Mouse (Mus musculus): Measurements from ENCODE around the gene Gm20388. TPM values are rescaled to one million over a fixed set of nuclear protein-coding genes. Genes with fewer than 3 reads are reported as not detected.

Gm20388 gene
- total RNA-seq, 1 experiment from 2014 or later = 35.7 TPM

DNA sequence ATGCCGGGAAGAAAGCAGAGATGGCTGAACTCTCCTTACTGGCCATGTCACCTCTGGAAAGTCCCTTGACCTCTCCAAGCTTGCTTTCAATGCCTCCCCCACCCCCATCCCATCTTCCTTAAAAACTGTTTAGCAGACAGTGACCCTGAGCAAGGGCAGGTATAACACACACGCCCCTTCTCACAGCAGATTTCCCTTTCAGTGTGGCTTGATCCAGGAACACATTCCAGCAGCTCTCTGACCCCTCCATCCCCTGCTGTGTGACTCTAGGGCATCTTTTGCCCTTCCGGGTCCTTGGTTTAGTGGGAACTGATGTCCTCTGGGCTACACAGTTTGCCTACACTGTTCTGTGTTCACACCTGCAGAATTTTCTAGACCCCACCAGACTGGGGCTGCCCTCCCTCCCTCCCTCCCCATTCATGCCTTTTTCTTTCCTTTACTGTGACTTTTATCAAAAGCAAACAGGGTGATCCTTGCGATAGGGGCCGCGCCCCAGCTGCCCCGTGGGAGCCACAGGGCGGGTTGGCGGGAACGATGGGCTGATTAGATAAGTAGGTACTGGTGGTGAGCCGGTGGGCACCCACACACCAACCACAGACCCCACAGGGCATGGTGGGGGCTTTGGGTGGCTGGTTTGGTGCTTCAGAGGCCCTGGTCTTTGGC lies 2408.5 kb downstream of the Gm20388 start:
- no peak for ATAC-seq (replicated peaks; ENCODE audit: low read depth, poor library complexity, severe bottlenecking)

DNA sequence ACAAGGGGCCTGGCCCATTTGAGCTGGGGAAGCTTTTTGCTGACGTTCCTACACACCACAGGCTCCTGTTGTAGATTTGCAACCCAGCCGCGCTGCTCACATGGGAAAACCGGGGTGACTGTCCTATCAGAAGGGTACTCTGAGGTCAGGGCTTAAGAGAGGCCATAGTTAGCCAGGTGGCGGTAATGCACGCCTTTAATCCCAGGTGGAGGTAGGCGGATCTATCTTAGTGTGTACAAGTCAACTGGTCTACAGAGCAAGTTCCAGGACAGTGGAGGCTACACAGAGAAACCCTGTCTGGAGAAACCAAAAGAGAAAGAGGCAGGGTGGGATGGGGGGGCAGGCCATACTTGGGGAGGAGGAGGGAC lies 2409.1 kb downstream of the Gm20388 start:
- no peak for ATAC-seq (replicated peaks; ENCODE audit: low read depth, poor library complexity, severe bottlenecking)

DNA sequence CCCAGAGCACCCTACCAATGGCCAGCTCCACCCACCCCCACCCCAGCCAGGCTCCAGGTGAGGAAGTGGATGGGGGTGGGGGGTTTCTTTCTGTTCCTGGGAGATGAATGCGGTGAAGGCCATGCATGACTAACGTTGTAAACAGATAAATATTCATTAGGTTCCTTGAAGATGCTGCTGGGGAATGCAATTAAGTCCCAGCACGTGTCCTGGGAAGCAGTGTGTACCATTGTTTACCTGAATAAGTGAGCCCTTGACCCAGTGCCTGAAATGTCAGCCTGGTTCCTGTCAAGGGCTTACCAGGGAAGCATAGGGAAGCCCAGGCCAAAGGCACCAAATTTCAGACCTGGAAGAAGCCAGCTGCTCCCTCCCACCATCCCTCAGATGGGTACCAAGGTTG lies 2409.9 kb downstream of the Gm20388 start:
- ATAC-seq (replicated peaks; ENCODE audit: low read depth, poor library complexity, severe bottlenecking) = no peak

DNA sequence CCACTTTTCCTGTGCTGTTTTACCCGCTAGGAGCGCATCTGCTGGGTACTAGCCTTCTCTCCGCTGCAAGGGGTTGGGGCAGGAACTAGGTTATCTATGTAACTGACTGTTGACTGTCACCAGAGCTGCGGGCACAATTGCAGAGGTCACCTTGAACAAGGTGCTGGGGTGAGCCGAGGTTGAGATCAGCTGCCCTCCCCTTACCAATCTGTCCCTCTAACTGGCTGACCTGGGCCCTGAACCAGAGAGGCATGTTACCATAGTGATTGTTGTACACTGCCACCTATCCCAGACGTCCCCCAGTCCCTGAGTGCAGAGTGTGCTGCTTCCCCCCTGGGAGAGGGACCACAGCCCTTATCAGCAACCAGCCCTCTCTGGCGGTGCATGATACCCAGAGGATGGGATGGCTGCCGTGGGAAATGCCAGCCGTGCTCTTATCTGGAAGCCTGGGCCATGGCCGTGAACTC lies 2410.8 kb downstream of the Gm20388 start:
- ATAC-seq (replicated peaks; ENCODE audit: low read depth, poor library complexity, severe bottlenecking) = peak; percentile 62

DNA sequence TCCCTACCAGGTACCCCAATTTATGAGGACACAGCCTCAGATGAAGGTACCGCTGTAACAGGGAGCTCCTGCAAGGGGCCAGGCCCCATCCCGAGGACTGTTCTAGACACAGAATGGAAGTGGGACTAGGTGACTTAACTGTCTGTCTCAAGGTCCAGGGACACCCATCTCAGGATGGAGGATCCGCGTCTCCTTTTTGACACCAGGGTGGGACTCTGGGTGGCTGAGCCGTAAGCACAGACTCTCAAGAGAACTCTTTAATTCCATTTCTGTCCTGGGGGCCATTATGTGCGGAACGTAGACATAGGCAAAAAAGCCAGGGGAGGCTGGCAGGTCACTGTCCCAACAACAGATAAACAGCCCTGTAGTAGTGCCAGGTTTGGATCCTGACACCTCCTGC lies 2411.5 kb downstream of the Gm20388 start:
- ATAC-seq (replicated peaks; ENCODE audit: low read depth, poor library complexity, severe bottlenecking) = no peak

DNA sequence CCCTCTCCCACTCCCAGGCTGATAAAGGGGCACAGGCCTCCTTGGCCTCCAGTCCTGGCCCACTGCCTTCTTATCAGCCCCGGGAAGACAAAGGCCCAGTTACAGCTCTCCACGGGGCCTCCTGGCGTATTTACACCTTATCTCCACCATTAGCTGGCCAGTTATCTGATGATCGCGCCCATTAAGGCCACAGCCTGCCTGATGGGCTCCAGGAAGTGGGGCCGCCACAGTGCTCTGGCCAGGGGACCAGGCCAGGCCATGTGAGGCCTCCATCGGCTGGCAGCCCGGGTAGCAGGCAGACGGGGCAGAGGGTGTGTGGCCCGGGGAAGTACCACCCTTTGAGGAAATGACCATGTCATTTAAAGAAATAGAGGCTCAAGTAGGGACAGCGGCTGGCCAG lies 2412.2 kb downstream of the Gm20388 start:
- no peak for ATAC-seq (replicated peaks; ENCODE audit: low read depth, poor library complexity, severe bottlenecking)

DNA sequence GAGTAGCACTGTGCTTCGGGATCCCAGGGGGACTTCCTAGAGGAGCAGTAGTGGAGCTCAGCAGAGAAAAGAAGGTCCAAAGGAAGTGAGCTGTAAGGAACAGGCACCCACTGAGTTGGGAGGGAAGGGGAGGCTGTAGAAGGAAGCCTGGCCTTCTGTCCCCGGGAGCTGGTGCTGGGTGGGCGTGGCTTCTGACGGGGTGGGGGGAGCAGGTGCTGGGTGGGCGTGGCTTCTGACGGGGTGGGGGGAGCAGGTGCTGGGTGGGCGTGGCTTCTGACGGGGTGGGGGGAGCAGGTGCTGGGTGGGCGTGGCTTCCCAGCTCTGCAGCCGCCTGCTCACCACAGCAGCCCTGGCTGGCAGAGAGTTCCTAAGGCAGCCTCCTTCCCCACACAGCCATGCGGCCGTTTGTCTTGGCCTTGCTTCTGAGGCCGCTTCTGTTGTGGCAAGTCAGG lies 2413.3 kb downstream of the Gm20388 start:
- ATAC-seq (replicated peaks; ENCODE audit: low read depth, poor library complexity, severe bottlenecking) = peak; percentile 22; the same call in 1 of the 2 replicates

DNA sequence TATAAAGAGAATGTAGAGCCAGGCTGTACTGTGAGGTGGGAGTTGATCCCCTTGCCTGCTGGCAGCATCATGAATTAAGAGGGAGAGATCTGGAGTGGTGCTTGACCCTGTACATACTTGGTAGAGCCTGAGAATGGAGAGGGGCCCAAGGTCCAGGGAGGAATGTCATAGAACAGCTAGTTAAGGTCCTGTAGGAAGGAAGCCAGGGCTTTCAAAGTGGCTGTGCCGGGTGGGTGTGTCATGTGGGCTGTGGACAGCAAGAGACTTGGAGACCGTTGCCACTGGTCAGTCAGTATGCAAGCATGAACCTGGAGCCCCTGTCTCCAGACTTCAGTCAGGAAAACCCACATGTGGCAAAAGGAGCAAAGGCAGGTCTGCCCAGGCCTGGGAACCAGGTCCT lies 2414.6 kb downstream of the Gm20388 start:
- ATAC-seq (replicated peaks; ENCODE audit: low read depth, poor library complexity, severe bottlenecking) = no peak

DNA sequence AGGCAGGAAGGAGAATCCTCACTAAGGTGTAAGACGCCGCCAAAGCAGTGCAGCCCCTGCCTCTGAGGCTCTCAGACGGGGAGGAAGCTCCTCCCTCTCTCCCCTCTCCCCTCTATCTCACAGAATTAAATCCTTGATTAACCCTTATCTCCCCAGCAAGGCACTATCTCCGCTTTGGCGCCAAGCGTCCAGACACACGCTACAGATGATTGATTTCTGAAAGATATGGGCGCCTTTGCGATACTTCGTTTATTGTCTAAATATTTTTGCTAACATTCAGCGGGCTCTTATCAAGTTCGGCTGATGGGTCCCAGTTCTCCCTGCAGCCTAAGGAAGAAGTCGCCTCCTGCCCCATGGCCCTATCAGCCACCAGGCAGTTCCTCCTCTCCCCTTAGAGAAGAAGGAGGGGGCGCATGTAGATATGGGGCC lies 2415.5 kb downstream of the Gm20388 start:
- ATAC-seq (replicated peaks; ENCODE audit: low read depth, poor library complexity, severe bottlenecking) = no peak

DNA sequence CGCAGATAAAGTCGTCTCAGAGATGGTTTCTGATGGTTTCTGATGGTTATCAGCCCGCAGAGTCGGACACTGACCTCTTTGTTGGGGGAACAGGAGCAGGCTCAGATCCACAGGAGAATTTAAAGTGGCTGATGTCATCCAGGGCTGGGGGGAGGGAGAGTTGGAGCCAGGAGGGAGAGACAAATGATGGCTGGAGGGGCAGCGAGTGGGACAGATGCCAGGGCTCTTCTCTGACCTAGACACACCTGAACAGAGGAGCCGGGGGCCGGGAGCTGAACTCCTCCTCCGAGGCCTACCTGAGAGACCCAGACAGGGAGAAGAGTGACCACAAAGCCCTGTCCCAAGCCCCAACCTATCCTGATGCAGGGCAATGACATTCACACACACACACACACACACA lies 2418.4 kb downstream of the Gm20388 start:
- ATAC-seq (replicated peaks; ENCODE audit: low read depth, poor library complexity, severe bottlenecking) = no peak

DNA sequence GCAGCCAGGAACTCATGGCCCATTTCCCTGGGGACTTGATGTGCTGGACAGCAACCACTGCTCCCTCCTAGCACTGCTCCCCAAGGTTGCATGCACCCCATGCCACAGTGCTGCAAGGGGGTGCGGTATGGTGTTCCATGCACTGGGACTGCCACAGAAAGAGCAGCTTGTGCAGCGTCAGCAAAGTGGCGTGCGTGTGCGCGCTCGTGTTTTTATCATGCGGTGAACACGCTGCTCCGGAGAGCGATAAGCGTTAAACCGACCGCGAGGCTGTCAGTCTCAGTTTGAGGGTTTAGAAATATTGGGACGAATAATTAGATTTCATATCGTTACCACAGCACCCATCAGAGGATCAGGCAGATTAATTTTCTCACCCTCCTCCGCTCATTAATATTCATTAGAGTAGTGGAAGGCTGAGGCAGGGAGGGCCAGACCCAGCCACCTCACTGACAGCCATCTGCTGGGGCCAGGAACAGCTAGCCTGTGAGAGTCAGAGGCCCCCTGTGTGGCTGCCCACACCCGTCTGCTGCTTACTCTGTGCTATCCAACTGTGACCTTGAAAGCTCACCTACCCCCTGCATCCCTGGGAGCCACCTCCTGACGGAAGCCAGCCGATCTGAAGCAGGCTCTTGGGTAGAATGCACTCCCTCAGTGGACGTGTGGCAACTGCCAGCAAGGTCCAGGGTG lies 2419.1 kb downstream of the Gm20388 start:
- ATAC-seq (replicated peaks; ENCODE audit: low read depth, poor library complexity, severe bottlenecking) = peak; percentile 7; the same call in 1 of the 2 replicates

DNA sequence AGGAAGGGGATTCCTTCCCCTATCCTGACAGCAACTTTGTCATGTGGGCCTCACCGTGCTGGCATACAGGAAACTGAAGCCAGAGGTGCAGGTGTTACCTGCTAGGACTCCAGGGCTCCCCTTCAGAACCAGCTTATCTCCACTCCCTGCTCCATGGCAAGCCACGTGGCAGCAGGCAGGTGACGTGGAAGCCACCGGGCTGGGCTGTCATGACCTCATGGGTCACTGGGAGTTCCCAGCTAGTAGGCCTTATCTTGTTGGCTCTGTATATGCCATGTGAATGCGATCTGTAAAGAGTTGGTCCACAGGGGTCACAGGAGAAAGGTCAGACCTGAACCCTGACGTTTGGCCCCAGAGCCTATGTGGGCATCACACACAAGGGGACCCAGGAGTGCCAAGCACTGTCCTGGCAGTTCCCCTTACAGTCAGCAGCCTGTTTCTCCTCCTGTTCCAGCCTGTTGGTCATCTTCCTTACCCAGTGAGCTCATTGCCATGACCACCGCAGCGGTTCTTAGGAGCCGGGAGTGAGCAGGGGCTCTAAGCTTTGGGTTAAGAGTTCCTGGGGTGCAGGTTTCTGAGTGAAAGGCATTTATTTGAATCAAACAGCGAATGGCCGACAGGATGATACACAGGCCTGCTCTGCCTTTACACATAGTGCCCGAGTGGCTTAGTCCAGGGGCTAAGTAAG lies 2419.9 kb downstream of the Gm20388 start:
- no peak for ATAC-seq (replicated peaks; ENCODE audit: low read depth, poor library complexity, severe bottlenecking)

DNA sequence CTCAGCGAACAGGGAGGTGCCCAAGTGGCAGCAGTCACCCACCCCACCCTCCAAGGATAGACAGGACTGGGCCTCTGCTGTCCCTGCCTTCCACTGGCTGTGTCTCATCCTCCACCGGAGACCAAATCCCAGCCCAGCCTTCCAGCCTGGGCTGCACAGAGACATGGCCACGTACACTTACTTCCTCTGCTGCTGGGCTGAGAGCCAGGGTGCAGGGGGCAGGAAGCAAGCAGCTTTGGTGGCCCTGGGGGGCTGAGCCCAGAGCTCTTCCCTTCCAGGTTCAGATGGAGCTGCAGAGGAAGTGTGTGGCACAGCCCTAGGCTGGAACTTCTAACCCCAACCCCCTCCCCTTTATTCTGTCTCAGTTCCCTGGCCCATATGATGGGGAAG lies 2420.5 kb downstream of the Gm20388 start:
- peak; percentile 26 for ATAC-seq (replicated peaks; ENCODE audit: low read depth, poor library complexity, severe bottlenecking)

DNA sequence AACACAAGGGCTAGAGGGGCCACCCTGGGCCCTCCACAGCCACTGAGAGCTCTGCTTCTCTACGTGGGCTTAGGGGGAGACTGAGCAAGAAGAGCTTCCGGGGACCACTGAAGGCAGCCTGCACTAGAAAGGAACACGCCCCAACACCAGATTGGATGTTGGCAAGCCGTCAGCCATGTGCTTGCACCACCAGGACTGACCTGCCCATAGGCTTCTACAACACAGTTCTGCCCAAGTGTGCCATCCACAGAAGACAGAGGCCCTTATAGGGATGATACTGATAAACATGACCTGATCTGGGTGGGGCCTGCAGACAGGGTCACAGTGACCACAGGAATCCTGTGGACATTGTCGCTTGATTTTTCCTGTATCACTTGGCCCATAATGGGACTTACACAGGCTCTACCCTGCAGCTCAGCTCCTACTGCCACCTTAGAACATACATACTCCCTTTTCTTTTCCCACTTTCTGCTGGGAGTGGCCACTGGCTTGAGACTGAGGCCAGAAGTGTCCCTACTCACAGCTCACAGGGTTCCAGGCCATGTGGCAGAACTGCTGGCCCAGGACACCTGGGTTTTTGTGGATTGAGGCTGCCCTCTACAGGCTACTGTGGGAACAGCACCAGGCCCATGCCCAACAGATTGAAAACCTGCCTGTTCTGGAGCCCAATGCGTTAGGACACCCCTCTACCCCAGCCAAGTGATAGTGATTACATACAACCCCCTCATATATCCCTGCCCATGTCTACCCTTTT lies 2422.3 kb downstream of the Gm20388 start:
- peak; percentile 37 for ATAC-seq (replicated peaks; ENCODE audit: low read depth, poor library complexity, severe bottlenecking)

DNA sequence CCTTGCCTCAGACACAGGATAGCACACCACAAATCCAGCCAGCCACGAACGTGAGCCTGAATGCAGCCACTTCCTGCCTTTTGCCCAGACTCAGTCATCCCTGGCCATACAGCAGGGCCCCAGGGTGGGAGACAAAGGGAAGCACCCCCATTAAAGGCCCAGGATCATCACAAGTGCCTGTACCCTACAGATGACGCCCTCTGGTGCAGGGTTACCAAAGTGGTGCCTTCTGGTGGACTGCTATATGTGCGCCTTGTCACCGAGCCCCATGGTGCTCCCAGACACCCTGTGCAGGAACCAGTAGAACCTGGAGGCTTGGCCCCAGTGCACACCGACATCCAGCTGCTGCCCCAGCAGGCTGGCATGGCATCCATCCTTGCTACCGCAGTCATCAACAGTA lies 2422.9 kb downstream of the Gm20388 start:
- ATAC-seq (replicated peaks; ENCODE audit: low read depth, poor library complexity, severe bottlenecking) = no peak

DNA sequence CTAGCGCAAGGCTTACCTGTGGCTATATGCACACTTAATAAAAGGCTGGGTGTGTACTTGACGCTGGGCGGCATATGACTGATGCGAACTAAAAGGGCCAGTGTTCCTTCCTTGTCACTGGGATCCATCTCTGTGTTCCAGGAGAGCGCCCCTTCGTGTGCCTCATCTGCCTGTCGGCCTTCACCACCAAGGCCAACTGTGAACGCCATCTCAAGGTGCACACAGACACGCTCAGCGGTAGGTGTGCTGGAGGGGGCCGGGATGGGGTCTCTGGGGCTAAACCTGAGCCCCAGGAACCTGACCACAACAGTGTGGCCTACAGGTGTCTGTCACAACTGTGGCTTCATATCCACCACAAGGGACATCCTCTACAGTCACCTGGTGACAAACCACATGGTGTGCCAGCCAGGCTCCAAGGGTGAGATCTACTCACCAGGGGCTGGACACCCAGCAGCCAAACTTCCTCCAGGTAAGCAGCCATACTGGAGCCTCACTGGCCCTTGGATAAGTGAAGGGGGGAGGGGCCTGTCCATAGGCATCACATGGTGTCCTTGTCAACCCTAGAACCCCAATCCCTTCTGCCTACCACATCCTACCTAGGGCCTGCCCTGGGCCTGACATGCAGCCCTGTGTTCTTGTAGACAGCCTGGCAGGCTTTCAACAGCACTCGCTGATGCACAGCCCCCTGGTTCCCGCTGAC lies 2424.3 kb downstream of the Gm20388 start:
- ATAC-seq (replicated peaks; ENCODE audit: low read depth, poor library complexity, severe bottlenecking) = no peak

DNA sequence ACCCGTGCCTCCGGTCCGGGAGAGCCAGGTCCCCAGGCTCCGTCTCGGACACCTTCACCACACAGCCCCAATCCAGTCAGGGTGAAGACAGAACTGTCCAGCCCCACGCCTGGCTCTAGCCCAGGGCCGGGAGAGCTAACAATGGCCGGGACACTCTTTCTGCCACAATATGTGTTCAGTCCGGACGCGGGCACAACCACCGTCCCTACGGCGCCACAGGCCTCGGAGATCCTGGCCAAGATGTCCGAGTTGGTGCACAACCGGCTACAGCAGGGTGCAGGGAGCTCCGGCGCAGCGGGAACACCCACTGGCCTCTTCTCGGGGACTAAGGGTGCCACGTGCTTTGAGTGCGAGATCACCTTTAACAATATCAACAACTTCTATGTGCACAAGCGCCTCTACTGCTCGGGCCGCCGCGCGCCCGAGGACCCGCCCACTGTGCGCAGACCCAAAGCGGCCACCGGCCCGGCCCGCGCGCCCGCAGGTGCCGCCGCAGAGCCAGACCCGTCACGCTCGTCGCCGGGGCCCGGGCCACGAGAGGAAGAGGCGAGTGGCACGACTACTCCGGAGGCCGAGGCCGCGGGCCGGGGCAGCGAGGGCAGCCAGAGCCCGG lies 2425.1 kb downstream of the Gm20388 start:
- no peak for ATAC-seq (replicated peaks; ENCODE audit: low read depth, poor library complexity, severe bottlenecking)

DNA sequence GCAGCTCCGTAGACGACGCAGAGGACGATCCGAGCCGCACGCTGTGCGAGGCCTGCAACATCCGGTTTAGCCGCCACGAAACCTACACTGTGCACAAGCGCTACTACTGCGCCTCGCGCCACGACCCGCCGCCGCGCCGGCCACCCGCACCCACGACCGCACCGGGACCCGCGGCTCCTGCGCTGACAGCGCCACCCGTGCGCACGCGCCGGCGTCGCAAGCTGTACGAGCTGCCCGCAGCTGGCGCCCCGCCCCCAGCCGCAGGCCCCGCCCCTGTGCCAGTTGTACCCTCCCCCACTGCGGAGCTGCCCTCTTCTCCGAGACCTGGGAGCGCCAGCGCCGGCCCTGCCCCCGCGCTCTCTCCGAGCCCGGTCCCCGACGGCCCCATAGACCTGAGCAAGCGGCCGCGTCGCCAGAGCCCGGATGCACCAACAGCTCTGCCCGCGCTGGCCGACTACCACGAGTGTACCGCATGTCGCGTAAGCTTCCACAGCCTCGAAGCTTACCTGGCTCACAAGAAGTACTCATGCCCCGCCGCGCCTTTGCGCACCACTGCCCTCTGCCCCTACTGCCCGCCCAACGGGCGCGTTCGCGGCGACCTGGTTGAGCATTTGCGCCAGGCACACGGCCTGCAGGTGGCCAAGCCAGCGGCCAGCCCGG lies 2425.7 kb downstream of the Gm20388 start:
- no peak for ATAC-seq (replicated peaks; ENCODE audit: low read depth, poor library complexity, severe bottlenecking)

DNA sequence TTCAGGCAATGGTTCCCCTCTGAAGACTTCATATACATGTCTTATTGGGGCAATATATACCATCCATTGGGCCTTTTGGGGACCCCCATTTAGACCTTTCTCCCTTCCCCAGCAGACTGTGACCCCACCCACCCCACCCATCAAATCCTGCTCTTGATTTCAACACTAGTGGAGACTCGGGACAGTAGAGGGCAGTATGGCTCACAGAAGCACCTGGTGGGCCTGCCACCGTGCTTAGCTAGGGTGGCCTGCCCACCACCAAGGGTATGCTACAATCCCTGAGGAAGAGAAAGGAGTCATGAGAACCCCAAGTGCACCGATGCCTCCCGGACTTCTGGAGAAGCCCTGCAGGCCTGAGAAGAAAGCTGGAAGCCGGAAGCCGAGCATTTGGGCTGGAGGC lies 2428.2 kb downstream of the Gm20388 start:
- ATAC-seq (replicated peaks; ENCODE audit: low read depth, poor library complexity, severe bottlenecking) = no peak

All from common myeloid progenitor, adult 5-6 weeks (primary cell).